Mouse (Mus musculus) layer of hippocampus, adult 6 months (tissue): Measurements from ENCODE around the gene Ankrd10. TPM values are rescaled to one million over a fixed set of nuclear protein-coding genes. Genes with fewer than 3 reads are reported as not detected.

ENCODE experiments used
- long read RNA-seq, 2 experiments: library from polyadenylated mRNA; unstranded; transcript quantifications; one replicate each; pipeline ENCODE4 v2.0.0; 2019 to 2020
- microRNA-seq: library from miRNA; unstranded; fragments of <30 nt; microRNA quantifications from one replicate; pipeline ENCODE4 v1.2.0, GENCODE M21; 2020
- polyA plus RNA-seq: library from polyadenylated mRNA; unstranded; fragments of <200 nt; fragmentation: Nextera tagmentation; gene quantifications from 2 replicates; pipeline ENCODE4 v1.2.3, GENCODE M21; 2021

The Ankrd10 gene
- 11.6 and 12.6 TPM in 2 replicates for polyA plus RNA-seq
- long read RNA-seq, experiment 1, full-length matches to known transcripts: 11 of 25 reads
- long read RNA-seq, experiment 1, partial matches to known transcripts: 4 of 25 reads
- long read RNA-seq, experiment 1, other reads (novel, unspliced or antisense): 10 of 25 reads
- long read RNA-seq, experiment 2, full-length matches to known transcripts: 57 of 105 reads
- long read RNA-seq, experiment 2, partial matches to known transcripts: 22 of 105 reads
- long read RNA-seq, experiment 2, other reads (novel, unspliced or antisense): 26 of 105 reads

DNA sequence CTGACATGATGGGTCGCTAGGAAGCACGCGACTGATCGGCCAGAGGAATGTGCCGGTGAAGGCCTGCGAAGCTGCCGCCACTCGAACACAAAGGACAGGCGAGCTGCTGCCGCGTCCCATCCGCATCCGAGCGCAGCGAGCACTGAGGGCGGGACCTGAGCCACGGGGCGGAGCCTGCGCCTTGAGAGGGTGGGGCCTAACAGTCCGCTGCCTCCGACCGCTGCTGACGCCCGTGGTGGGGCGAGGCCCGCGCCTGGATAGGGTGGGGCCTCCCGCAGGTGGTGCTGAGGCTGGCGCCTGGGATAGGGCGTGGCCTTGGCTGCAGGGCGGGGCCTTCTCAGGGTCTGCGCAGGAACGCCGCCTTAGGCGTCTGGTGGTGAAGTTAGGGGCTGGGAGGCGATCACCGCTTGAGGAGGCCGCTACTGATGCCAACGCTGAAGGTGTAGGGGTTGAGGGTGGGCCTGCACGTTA is at the start of gene Ankrd10:
Gene Ankrd10, minus strand, starts transcription at position 147 of the 471 bp plus-strand sequence.

Small RNA genes lying within 50 kb of the gene (microRNA-seq; reads per million reads assigned to microRNA genes)
- gene Mir7238: 1.3 reads per million

Other genes starting within 250 kb of the Ankrd10 start
- gene Rab20, start 157.0 kb downstream of the Ankrd10 start, polyA plus RNA-seq: 2.0 and 9.9 TPM in 2 replicates
- 157 and 167 TPM in 2 replicates for gene Naxd, start 138.3 kb downstream of the Ankrd10 start, polyA plus RNA-seq
- gene Cars2, start 85.0 kb downstream of the Ankrd10 start, polyA plus RNA-seq: 21.7 and 23.9 TPM in 2 replicates
- gene Ing1, start 80.2 kb downstream of the Ankrd10 start, polyA plus RNA-seq: 24.3 and 25.1 TPM in 2 replicates
- not detected in 2 replicates for gene 1700016D06Rik, start 65.3 kb upstream of the Ankrd10 start, polyA plus RNA-seq
- gene Arhgef7, start 92.0 kb upstream of the Ankrd10 start, polyA plus RNA-seq: 20.9 and 22.4 TPM in 2 replicates
- not detected in 2 replicates for gene Tex29, start 204.7 kb upstream of the Ankrd10 start, polyA plus RNA-seq